Mouse (Mus musculus): ENCODE data around the gene Hcn3. TPM values are rescaled to one million over a fixed set of nuclear protein-coding genes. Genes with fewer than 3 reads are reported as not detected.
"Not testable (repeated sequence)": the region's sequence is repeated elsewhere in the genome, so short reads cannot be mapped to it uniquely, and the experiment has no call there.

Hcn3 gene
- polyA plus RNA-seq, 1 experiment from 2014 or later = 29.9 TPM

- Histone ChIP-seq H3K9ac (no peak overlapping the region), H3K9me3 (ENCODE audit: control insufficient read depth, low read length) (no peaks in the 10 kb centered on the region), H3K4me2 (replicated peaks) (no peak overlapping the region), H3K4me3 (replicated peaks; ENCODE audit: low read length) (no peak overlapping the region), H3K4me1 (replicated peaks; ENCODE audit: control insufficient read depth, insufficient read depth, low read length) (peaks cover 8% of the 10 kb centered on the region), H3K27ac (no peak overlapping the region), H3K27me3 (ENCODE audit: control insufficient read depth, insufficient read depth, low read length) (no peaks in the 10 kb centered on the region), H3K36me3 (replicated peaks; ENCODE audit: control insufficient read depth, insufficient read depth) (peaks cover 79% of the 10 kb centered on the region)
- WGBS = 92% methylated on average over 11 of the region's 11 CpGs
- ATAC-seq (ENCODE audit: low FRiP score) (no peak), DNase-seq (ENCODE audit: low spot score) (no peak)
These were observed 14.8 kb upstream of the Hcn3 start for GRCm38 (mm10) chr3:89174844-89175243.

GRCm38 (mm10) chr3:89166945-89167344 lies 6.9 kb upstream of the Hcn3 start:
- Histone ChIP-seq H3K4me3 (replicated peaks; ENCODE audit: low read length) (no peak overlapping the region), H3K9me3 (ENCODE audit: control insufficient read depth, low read length) (no peaks in the 10 kb centered on the region), H3K27ac (no peak overlapping the region), H3K9ac (no peak overlapping the region), H3K36me3 (replicated peaks; ENCODE audit: control insufficient read depth, insufficient read depth) (peaks cover 53% of the 10 kb centered on the region), H3K27me3 (ENCODE audit: control insufficient read depth, insufficient read depth, low read length) (no peaks in the 10 kb centered on the region), H3K4me2 (replicated peaks) (no peak overlapping the region), H3K4me1 (replicated peaks; ENCODE audit: control insufficient read depth, insufficient read depth, low read length) (peaks cover 20% of the 10 kb centered on the region; the same call in 1 of the 2 replicates)
- no peak for ATAC-seq (ENCODE audit: low FRiP score)
- DNase-seq (ENCODE audit: low spot score) = no peak
- WGBS = 94% methylated on average over 19 of the region's 19 CpGs

- Histone ChIP-seq H3K4me3 (replicated peaks; ENCODE audit: low read length) (peak overlapping the region; percentile 97), H3K9me3 (ENCODE audit: control insufficient read depth, low read length) (no peaks in the 10 kb centered on the region), H3K27me3 (ENCODE audit: control insufficient read depth, insufficient read depth, low read length) (no peaks in the 10 kb centered on the region), H3K9ac (peak overlapping the region; percentile 96), H3K27ac (peak overlapping the region; percentile 95), H3K4me2 (replicated peaks) (peak overlapping the region; percentile 83), H3K36me3 (replicated peaks; ENCODE audit: control insufficient read depth, insufficient read depth) (peaks cover 37% of the 10 kb centered on the region), H3K4me1 (replicated peaks; ENCODE audit: control insufficient read depth, insufficient read depth, low read length) (peaks cover 20% of the 10 kb centered on the region; the same call in 1 of the 2 replicates)
- DNase-seq (ENCODE audit: low spot score) = no peak
- WGBS = 26% methylated on average over 12 of the region's 12 CpGs
- ATAC-seq (ENCODE audit: low FRiP score) = no peak
These were observed 5.4 kb upstream of the Hcn3 start for GRCm38 (mm10) chr3:89165268-89165870.

- H3K4me3 ChIP-seq (replicated peaks; ENCODE audit: low read length) = peak within 1 kb of the TSS; percentile 97
- under 1% methylated on average over 57 of the region's 79 CpGs for WGBS
- no peaks in the 10 kb centered on the region for H3K27me3 ChIP-seq (ENCODE audit: control insufficient read depth, insufficient read depth, low read length)
- peaks cover 30% of the 10 kb centered on the region for H3K36me3 ChIP-seq (replicated peaks; ENCODE audit: control insufficient read depth, insufficient read depth)
- DNase-seq (ENCODE audit: low spot score) = peak; percentile 94
- peak within 1 kb of the TSS; percentile 95 for H3K27ac ChIP-seq
- peak within 1 kb of the TSS; percentile 83 for H3K4me2 ChIP-seq (replicated peaks)
- H3K4me1 ChIP-seq (replicated peaks; ENCODE audit: control insufficient read depth, insufficient read depth, low read length) = peaks cover 20% of the 10 kb centered on the region; the same call in 1 of the 2 replicates
- no peaks in the 10 kb centered on the region for H3K9me3 ChIP-seq (ENCODE audit: control insufficient read depth, low read length)
- peak within 1 kb of the TSS; percentile 96 for H3K9ac ChIP-seq
- ATAC-seq (ENCODE audit: low FRiP score) = peak; percentile 96
These were observed 4.7 kb upstream of the Hcn3 start, which contains the start of gene Clk2 for GRCm38 (mm10) chr3:89164506-89165267. Gene Clk2, plus strand, starts transcription at chr3:89164795.

- Histone ChIP-seq H3K4me3 (replicated peaks; ENCODE audit: low read length) (peak overlapping the region; percentile 97), H3K9me3 (ENCODE audit: control insufficient read depth, low read length) (no peaks in the 10 kb centered on the region), H3K4me2 (replicated peaks) (peak overlapping the region; percentile 83), H3K27ac (peak overlapping the region; percentile 95; the same call in 1 of the 2 replicates), H3K9ac (peak overlapping the region; percentile 96), H3K36me3 (replicated peaks; ENCODE audit: control insufficient read depth, insufficient read depth) (peaks cover 21% of the 10 kb centered on the region), H3K27me3 (ENCODE audit: control insufficient read depth, insufficient read depth, low read length) (no peaks in the 10 kb centered on the region), H3K4me1 (replicated peaks; ENCODE audit: control insufficient read depth, insufficient read depth, low read length) (peaks cover 29% of the 10 kb centered on the region; the same call in 1 of the 2 replicates)
- DNase-seq (ENCODE audit: low spot score) (no peak), ATAC-seq (ENCODE audit: low FRiP score) (no peak)
- WGBS = 74% methylated on average over 5 of the region's 5 CpGs
These were observed 3.7 kb upstream of the Hcn3 start for GRCm38 (mm10) chr3:89163643-89164245.

- DNase-seq (ENCODE audit: low spot score) (no peak), ATAC-seq (ENCODE audit: low FRiP score) (no peak)
- WGBS = 91% methylated on average over 1 of the region's 1 CpGs
- Histone ChIP-seq H3K36me3 (replicated peaks; ENCODE audit: control insufficient read depth, insufficient read depth) (peaks cover 15% of the 10 kb centered on the region), H3K4me2 (replicated peaks) (no peak overlapping the region), H3K4me3 (replicated peaks; ENCODE audit: low read length) (no peak overlapping the region), H3K9ac (no peak overlapping the region), H3K4me1 (replicated peaks; ENCODE audit: control insufficient read depth, insufficient read depth, low read length) (peaks cover 34% of the 10 kb centered on the region; the same call in 1 of the 2 replicates), H3K27ac (no peak overlapping the region), H3K9me3 (ENCODE audit: control insufficient read depth, low read length) (no peaks in the 10 kb centered on the region), H3K27me3 (ENCODE audit: control insufficient read depth, insufficient read depth, low read length) (no peaks in the 10 kb centered on the region)
These were observed 3.1 kb upstream of the Hcn3 start for GRCm38 (mm10) chr3:89163123-89163522.

GRCm38 (mm10) chr3:89161786-89162185 lies 1.8 kb upstream of the Hcn3 start:
- Histone ChIP-seq H3K27ac (no peak overlapping the region), H3K9me3 (ENCODE audit: control insufficient read depth, low read length) (no peaks in the 10 kb centered on the region), H3K9ac (no peak overlapping the region), H3K4me3 (replicated peaks; ENCODE audit: low read length) (no peak overlapping the region), H3K4me2 (replicated peaks) (no peak overlapping the region), H3K27me3 (ENCODE audit: control insufficient read depth, insufficient read depth, low read length) (no peaks in the 10 kb centered on the region), H3K36me3 (replicated peaks; ENCODE audit: control insufficient read depth, insufficient read depth) (0 out of 2 replicates have a peak, but pooled peaks cover 1% of the 10 kb centered on the region), H3K4me1 (replicated peaks; ENCODE audit: control insufficient read depth, insufficient read depth, low read length) (peaks cover 42% of the 10 kb centered on the region; the same call in 1 of the 2 replicates)
- no peak for DNase-seq (ENCODE audit: low spot score)
- ATAC-seq (ENCODE audit: low FRiP score) = no peak
- WGBS = 85% methylated on average over 4 of the region's 4 CpGs

GRCm38 (mm10) chr3:89161207-89161606 lies 1.2 kb upstream of the Hcn3 start:
- not testable (repeated sequence) for H3K4me2 ChIP-seq (replicated peaks); H3K27ac ChIP-seq; H3K9ac ChIP-seq; H3K27me3 ChIP-seq (ENCODE audit: control insufficient read depth, insufficient read depth, low read length); H3K36me3 ChIP-seq (replicated peaks; ENCODE audit: control insufficient read depth, insufficient read depth); DNase-seq (ENCODE audit: low spot score); H3K9me3 ChIP-seq (ENCODE audit: control insufficient read depth, low read length); ATAC-seq (ENCODE audit: low FRiP score); H3K4me3 ChIP-seq (replicated peaks; ENCODE audit: low read length)
- H3K4me1 ChIP-seq (replicated peaks; ENCODE audit: control insufficient read depth, insufficient read depth, low read length) = peaks cover 40% of the 10 kb centered on the region; the same call in 1 of the 2 replicates

GRCm38 (mm10) chr3:89159211-89159610 lies 785 bp downstream of the Hcn3 start:
- Histone ChIP-seq H3K4me3 (replicated peaks; ENCODE audit: low read length) (peak overlapping the region; percentile 93), H3K9me3 (ENCODE audit: control insufficient read depth, low read length) (no peaks in the 10 kb centered on the region), H3K27ac (peak overlapping the region; percentile 72; the same call in 1 of the 2 replicates), H3K9ac (peak overlapping the region; percentile 86), H3K27me3 (ENCODE audit: control insufficient read depth, insufficient read depth, low read length) (no peaks in the 10 kb centered on the region), H3K36me3 (replicated peaks; ENCODE audit: control insufficient read depth, insufficient read depth) (peaks cover 3% of the 10 kb centered on the region; the same call in 1 of the 2 replicates), H3K4me1 (replicated peaks; ENCODE audit: control insufficient read depth, insufficient read depth, low read length) (peaks cover 28% of the 10 kb centered on the region; the same call in 1 of the 2 replicates), H3K4me2 (replicated peaks) (peak overlapping the region; percentile 93)
- ATAC-seq (ENCODE audit: low FRiP score) (0 out of 2 replicates have a peak, but pooled peaks have one; percentile 21), DNase-seq (ENCODE audit: low spot score) (peak; percentile 27)
- 1% methylated on average over 13 of the region's 13 CpGs for WGBS

Data from hindbrain, embryonic 14.5 days (tissue).